Mouse (Mus musculus) forebrain, postnatal 0 days (tissue): ENCODE measurements around the gene Gm973. TPM values are rescaled to one million over a fixed set of nuclear protein-coding genes. Genes with fewer than 3 reads are reported as not detected.

Experiments
- ATAC-seq: fragments of 200-750 bp; cut with Nextera tagmentation; 2 replicates; pipeline ENCODE4 v1.8.0; 2017; ENCODE audit warnings: mild to moderate bottlenecking, moderate library complexity
- DNase-seq: peaks from one replicate; pipeline ENCODE4 v3.0.0-alpha.2; 2015
- H3K27ac ChIP-seq: fragments of 300-500 bp; sonication (generic); 2 replicates; pipeline ENCODE4 v1.5.1; 2014; ENCODE audit warnings: low read depth, mild to moderate bottlenecking, antibody characterized with exemption, low read length, moderate library complexity, mixed read lengths
- H3K27me3 ChIP-seq: fragments of 300-500 bp; sonication (generic); 2 replicates; pipeline ENCODE4 v1.6.1; 2014; ENCODE audit warnings: mild to moderate bottlenecking, low read length, mixed read lengths; ENCODE audit not compliant: insufficient read depth
- H3K36me3 ChIP-seq: fragments of 300-500 bp; sonication (generic); 2 replicates; pipeline ENCODE4 v1.6.1; 2014; ENCODE audit warnings: mild to moderate bottlenecking, moderate library complexity; ENCODE audit not compliant: insufficient read depth
- H3K4me1 ChIP-seq: fragments of 300-500 bp; sonication (generic); 2 replicates; pipeline ENCODE4 v1.6.1; 2014; ENCODE audit warnings: antibody characterized with exemption; ENCODE audit not compliant: insufficient read depth
- H3K4me2 ChIP-seq: fragments of 300-500 bp; sonication (generic); 2 replicates; pipeline ENCODE4 v1.6.1; 2014; ENCODE audit warnings: low read depth, mild to moderate bottlenecking, moderate library complexity
- H3K4me3 ChIP-seq: fragments of 300-500 bp; sonication (generic); 2 replicates; pipeline ENCODE4 v1.5.1; 2014; ENCODE audit warnings: low read depth, low read length, mixed read lengths
- H3K9ac ChIP-seq: fragments of 300-500 bp; sonication (generic); 2 replicates; pipeline ENCODE4 v1.6.1; 2014; ENCODE audit warnings: mild to moderate bottlenecking
- H3K9me3 ChIP-seq: fragments of 300-500 bp; sonication (generic); 2 replicates; pipeline ENCODE4 v1.6.1; 2016; ENCODE audit warnings: low read length
- CTCF ChIP-seq: sonication (generic); IDR thresholded peaks from 2 replicates; pipeline ENCODE4 v1.5.1; 2016; ENCODE audit warnings: antibody characterized with exemption, control low read depth, low read depth
- WGBS: fragments of 180-500 bp; shearing (Covaris S2); extraction: QIAGEN DNeasy Blood & Tissue Kit; methylation state at CpG from one replicate; pipeline ENCODE4 v1.1.7; 2014; 5-methylcytosine and 5-hydroxymethylcytosine counted together
- polyA plus RNA-seq: library from polyadenylated mRNA; unstranded; fragments of >200 nt; fragmentation: Nextera tagmentation; extraction: Ambion mirVana; gene quantifications from 2 replicates; pipeline ENCODE4 v1.2.1, GENCODE M21; 2015
- total RNA-seq: library from RNA; depleted of rRNA; stranded (reverse); fragments of >200 nt; gene quantifications from 2 replicates; pipeline ENCODE4 v1.2.3, GENCODE M21; 2014

The Gm973 gene
- total and polyA plus RNA-seq, 2 experiments from 2014 or later: 5.4 to 13.8 TPM

DNA sequence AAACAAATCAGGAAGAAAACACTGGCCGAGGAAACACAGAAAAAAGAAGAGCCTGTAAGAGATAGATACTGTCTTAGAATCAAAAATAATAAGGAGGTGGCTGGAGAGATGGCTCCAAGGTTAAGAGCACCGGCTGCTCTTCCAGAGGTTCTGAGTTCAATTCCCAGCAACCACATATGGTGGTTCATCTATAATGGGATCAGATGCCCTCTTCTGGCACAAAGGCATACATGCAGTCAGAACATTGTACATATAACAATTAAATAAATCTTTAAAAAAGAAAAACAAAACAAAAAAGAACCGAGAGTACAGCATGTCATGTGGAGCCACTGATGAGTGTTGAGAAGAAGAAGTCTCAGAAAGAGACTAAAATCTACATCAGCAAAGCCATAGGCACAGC, 64.8 kb downstream of the Gm973 start:
- ATAC-seq: no peak
- 84% methylated on average over 3 of the region's 3 CpGs for WGBS
- H3K36me3 ChIP-seq: no peaks in the 10 kb centered on the region
- H3K9ac ChIP-seq: no peak overlapping the region
- no peak overlapping the region for H3K4me2 ChIP-seq
- DNase-seq: no peak
- no peak overlapping the region for H3K27ac ChIP-seq
- H3K4me1 ChIP-seq: no peaks in the 10 kb centered on the region; the same call in 1 of the 2 replicates
- H3K9me3 ChIP-seq: no peaks in the 10 kb centered on the region
- H3K4me3 ChIP-seq: no peak overlapping the region
- TF ChIP-seq CTCF: no peak
- no peaks in the 10 kb centered on the region for H3K27me3 ChIP-seq

DNA sequence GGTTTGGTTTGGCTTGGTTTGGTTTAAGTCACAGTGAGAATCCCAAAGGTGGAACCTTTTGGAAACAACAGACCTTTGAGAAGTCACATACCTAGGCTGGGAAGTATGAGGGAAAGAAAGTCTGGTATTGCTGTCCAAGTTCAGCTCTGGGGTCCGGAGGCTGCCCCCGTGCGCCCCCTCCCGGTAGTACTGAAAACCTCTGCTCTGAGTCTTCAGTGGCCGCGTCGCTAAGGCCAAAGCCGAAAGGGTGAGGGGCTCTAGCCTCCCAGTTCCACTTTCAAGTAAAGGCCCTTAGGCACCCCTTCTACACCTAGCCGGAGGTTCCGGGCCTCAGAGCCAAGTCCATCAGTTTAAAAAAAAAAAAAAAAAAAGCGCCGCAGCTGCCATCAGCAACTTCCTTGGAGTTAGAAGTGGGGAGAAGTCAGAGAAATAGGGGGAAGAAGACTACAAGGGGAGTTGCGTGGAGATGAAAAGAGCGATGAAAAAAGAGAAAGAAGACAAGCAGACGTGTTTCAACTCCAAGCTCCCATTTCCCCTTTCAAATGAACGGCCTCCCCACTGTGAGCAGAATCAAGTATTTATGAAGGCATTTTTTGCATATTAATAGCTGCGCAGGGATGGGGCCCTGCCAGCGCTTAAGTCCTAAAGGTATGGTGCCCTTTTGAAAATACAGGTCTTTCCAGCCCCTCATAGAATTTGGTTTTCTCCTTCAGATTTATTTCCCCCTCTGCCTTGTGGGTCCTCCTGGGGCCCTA, 68.8 kb downstream of the Gm973 start:
- peak; percentile 45; the same call in 1 of the 2 replicates for ATAC-seq

DNA sequence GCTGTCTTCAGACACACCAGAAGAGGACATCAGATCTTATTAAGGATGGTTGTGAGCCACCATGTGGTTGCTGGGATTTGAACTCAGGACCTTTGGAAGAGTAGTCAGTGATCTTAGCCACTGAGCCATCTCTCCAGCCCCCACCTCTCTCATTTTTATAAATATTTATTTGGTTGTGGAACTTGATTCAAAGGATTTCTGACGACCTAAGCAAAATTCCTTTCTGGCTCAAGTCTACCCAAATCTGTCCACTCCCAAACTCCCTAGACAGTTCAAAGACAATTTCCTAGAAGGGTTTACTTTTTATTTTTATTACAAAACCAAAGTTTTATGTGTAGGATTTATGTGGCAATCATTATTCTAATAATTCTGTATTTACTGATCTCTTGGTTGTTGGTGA, 73.2 kb downstream of the Gm973 start:
- Histone ChIP-seq H3K36me3 (no peaks in the 10 kb centered on the region), H3K4me2 (no peak overlapping the region), H3K4me1 (peaks cover 10% of the 10 kb centered on the region), H3K27ac (no peak overlapping the region), H3K9me3 (no peaks in the 10 kb centered on the region), H3K27me3 (no peaks in the 10 kb centered on the region; the same call in 1 of the 2 replicates), H3K4me3 (no peak overlapping the region), H3K9ac (no peak overlapping the region)
- WGBS: 72% methylated on average over 1 of the region's 1 CpGs
- ATAC-seq (no peak), DNase-seq (no peak)
- no peak for TF ChIP-seq CTCF

More for the DNA sequence above, 68.8 kb downstream of the Gm973 start:
- Histone ChIP-seq H3K4me1 (no peaks in the 10 kb centered on the region; the same call in 1 of the 2 replicates), H3K36me3 (no peaks in the 10 kb centered on the region), H3K27me3 (no peaks in the 10 kb centered on the region; the same call in 1 of the 2 replicates), H3K4me2 (no peak overlapping the region), H3K9me3 (no peaks in the 10 kb centered on the region), H3K4me3 (no peak overlapping the region), H3K9ac (no peak overlapping the region), H3K27ac (no peak overlapping the region)
- peak; percentile 78 for TF ChIP-seq CTCF
- DNase-seq: peak; percentile 57
- 10% methylated on average over 18 of the region's 18 CpGs for WGBS

DNA sequence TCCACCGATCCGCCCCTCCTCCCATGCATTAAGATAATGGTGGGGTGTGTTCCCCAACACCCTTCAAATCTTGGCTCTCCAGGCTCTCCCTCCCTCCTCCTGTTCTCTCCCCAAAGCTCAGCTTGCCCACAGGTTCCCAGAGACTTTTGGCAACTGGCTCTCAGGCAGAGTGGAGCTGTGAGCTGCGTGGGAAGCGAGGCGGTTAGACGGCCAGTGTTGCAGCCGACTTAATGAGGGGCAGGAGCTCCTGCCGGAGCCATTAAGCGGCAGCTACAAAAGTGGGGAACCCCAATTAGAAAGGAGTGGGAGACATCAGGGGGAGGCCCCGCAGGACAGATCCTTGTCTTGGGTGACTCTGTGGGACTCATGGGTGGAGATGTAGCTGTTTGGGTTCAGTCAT, 76.3 kb downstream of the Gm973 start:
- no peaks in the 10 kb centered on the region for H3K9me3 ChIP-seq
- WGBS: 7% methylated on average over 10 of the region's 10 CpGs
- H3K9ac ChIP-seq: 0 out of 2 replicates have a peak overlapping the region, but pooled peaks have one; percentile 25
- TF ChIP-seq CTCF: no peak
- peaks cover 10% of the 10 kb centered on the region; the same call in 1 of the 2 replicates for H3K4me1 ChIP-seq
- DNase-seq (no peak), ATAC-seq (peak; percentile 38)
- H3K36me3 ChIP-seq: no peaks in the 10 kb centered on the region
- no peaks in the 10 kb centered on the region for H3K27me3 ChIP-seq
- H3K4me3 ChIP-seq: peak overlapping the region; percentile 9
- peak overlapping the region; percentile 41; the same call in 1 of the 2 replicates for H3K27ac ChIP-seq
- peak overlapping the region; percentile 35 for H3K4me2 ChIP-seq

DNA sequence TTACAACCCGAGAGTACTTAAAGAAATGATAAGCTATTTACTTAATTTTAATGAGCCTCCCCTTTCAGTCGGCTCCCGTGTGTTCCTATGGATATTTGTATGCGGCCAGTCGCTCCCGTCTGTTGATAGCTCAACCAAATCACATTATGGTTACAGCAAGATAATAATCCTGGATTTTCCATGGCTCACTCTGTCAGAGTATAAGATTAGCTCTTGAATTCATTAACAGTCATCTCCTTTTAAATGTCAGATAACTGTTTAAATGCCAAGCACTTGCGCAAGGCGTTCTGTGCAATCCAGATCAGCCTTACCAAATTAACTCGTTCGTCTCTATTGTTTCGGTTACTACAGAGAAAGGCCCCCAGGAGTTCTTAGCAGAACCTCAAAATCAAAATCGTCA, 76.8 kb downstream of the Gm973 start:
- Histone ChIP-seq H3K9me3 (no peaks in the 10 kb centered on the region), H3K4me3 (peak overlapping the region; percentile 9), H3K36me3 (no peaks in the 10 kb centered on the region), H3K27ac (0 out of 2 replicates have a peak overlapping the region, but pooled peaks have one; percentile 9), H3K27me3 (no peaks in the 10 kb centered on the region), H3K9ac (peak overlapping the region; percentile 25; the same call in 1 of the 2 replicates), H3K4me2 (peak overlapping the region; percentile 35), H3K4me1 (peaks cover 10% of the 10 kb centered on the region; the same call in 1 of the 2 replicates)
- no peak for TF ChIP-seq CTCF
- DNase-seq (peak; percentile 44), ATAC-seq (peak; percentile 84; the same call in 1 of the 2 replicates)
- 5% methylated on average over 12 of the region's 12 CpGs for WGBS

DNA sequence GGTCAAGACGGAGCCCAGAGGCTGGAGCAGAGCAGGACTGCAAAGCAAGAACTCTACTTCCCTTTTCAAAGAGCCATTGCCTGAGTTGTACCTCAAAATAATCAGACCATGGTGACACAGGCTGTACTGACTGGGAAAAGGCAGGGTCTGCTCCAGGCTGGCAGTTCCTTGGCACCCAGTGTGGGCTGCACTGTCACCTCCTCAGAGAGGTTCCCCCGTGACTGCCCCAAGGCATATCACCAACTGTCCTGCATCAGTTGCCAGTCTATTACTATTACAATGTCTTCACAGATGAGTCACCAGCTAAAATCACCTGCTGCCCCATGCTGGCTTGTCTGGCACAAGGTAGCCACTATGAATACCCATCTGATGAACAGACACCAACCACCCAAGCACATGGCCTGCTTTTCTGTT, 77.6 kb downstream of the Gm973 start:
- H3K36me3 ChIP-seq: no peaks in the 10 kb centered on the region
- no peak for ATAC-seq
- no peak for TF ChIP-seq CTCF

More for the DNA sequence above, 77.6 kb downstream of the Gm973 start:
- H3K27me3 ChIP-seq: no peaks in the 10 kb centered on the region
- WGBS: 64% methylated on average over 2 of the region's 2 CpGs
- DNase-seq: no peak
- no peaks in the 10 kb centered on the region for H3K9me3 ChIP-seq
- peaks cover 10% of the 10 kb centered on the region; the same call in 1 of the 2 replicates for H3K4me1 ChIP-seq
- 0 out of 2 replicates have a peak overlapping the region, but pooled peaks have one; percentile 2 for H3K27ac ChIP-seq
- H3K4me3 ChIP-seq: no peak overlapping the region
- H3K4me2 ChIP-seq: no peak overlapping the region
- 0 out of 2 replicates have a peak overlapping the region, but pooled peaks have one; percentile 25 for H3K9ac ChIP-seq
